ENCODE assay signal across 18 mouse cellular contexts in genomic region chr7:141319446-141319845, GRCm38 (mm10). TPM values are rescaled to one million over a fixed set of nuclear protein-coding genes. Genes with fewer than 3 reads are reported as not detected.
"Had no signal": no experiment of that assay in that cellular context is flagged by ENCODE, and none has a peak within 500 bp of the region (broad histone marks: within the 10 kb centered on the region; RNA-seq: fewer than 3 reads in every experiment).

No protein-coding gene starts in this region.

- H3K4me3 ChIP-seq: neural tube, embryonic 12.5 days; neural tube, embryonic 13.5 days; neural tube, embryonic 15.5 days; stomach, embryonic 15.5 days had no signal

- H3K4me1 ChIP-seq: neural tube, embryonic 12.5 days had no signal

- DNase-seq: retina, postnatal 1 day; right cerebral cortex, adult 18-20 months; right cerebral cortex, postnatal 14 days; right cerebral cortex, postnatal 25 days; right cerebral cortex, postnatal 4 days; spleen, adult 18-20 months; thymus, adult 18-20 months; thymus, adult 2 months; thymus, postnatal 14 days; thymus, postnatal 25 days; thymus, postnatal 36 days; thymus, postnatal 4 days had no signal

- H3K27me3 ChIP-seq: neural tube, embryonic 12.5 days; neural tube, embryonic 13.5 days; neural tube, embryonic 15.5 days; stomach, embryonic 15.5 days had no signal

- H3K27ac ChIP-seq: neural tube, embryonic 12.5 days; neural tube, embryonic 13.5 days; neural tube, embryonic 15.5 days; stomach, embryonic 15.5 days; stomach, postnatal 0 days had no signal

RNA-seq across cellular contexts. Expression of gene Drd4, which starts 27.6 kb away (rescaled TPM):
- total RNA-seq: neutrophil, adult 5-6 weeks had no signal

RNA-seq across cellular contexts. Expression of gene Sct, which starts 40.5 kb away (rescaled TPM):
- total RNA-seq: neutrophil, adult 5-6 weeks had no signal
